Mouse (Mus musculus): ENCODE data around the gene Jag2.

DNA sequence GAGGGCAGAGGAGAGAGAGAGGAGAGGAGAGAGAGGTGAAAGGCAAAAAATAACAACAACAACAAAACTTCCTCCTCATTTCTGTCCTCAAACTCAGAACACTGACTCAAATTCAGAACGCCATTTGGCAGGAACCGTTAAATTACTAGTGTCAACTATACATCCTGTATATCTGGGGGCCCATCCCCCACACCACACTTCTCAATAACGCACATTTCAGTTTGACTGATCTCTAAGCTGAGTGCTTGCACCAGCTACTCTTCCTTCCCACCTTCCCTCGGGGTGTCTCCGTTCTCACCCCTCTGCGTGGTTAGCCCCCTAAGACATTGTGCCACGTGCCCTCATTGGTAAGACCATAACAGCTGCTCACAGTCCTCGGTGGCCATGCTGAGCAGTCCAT lies 69.6 kb downstream of the Jag2 start:
- TF ChIP-seq CTCF (conservative IDR thresholded peaks at IDR 0.05; ENCODE audit: low read length) (no peak), POU5F1 (IDR thresholded peaks at IDR 0.05; ENCODE audit: borderline replicate concordance, low read length) (no peak)

Measured in E14TG2a.4 (cell line).